Mouse (Mus musculus): ENCODE results near the gene Dleu7.
A peak's percentile ranks its signal among the peaks of the same experiment; 100 is the strongest.

Dleu7 gene

DNA sequence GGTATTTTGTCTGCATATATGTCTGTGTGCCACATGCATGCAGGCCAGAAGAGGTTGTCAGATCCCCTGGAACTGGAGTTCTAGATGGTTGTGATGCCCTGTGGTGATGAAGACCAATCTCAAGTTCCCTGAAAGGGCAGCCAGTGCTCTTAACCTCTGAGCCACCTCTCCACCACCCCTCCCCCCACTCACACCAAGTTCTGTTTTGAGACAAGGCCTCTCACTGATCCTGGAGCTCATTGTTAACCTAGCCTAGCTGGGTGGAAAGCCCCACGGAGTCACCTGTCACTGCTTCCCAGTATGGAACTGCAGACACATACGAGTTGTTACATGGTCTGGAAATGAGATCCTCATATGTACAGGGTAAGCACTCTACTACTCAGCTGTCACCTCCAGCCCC is 9.9 kb downstream of the Dleu7 start:
- no peak for DNase-seq (ENCODE audit: low spot score)

DNA sequence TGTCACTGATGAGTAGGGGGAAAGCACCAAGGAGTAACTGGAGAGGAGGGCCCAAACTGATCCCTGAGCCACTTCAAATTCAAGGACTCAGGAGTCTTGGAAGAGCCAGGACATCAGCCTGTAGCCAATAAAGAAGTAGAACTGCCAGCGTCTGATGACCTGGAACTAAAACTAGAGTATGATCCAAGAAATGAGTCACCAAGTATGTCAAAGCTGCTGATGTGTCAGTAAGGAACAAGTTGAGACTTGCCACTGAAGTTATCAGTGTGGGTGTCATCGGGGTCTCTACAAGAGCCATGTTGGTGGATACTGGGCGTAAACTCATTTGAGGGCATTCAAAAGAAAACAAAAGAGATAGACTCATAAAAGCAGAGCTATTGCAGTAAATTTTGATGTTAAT is 19.2 kb downstream of the Dleu7 start:
- DNase-seq (ENCODE audit: low spot score): no peak

DNA sequence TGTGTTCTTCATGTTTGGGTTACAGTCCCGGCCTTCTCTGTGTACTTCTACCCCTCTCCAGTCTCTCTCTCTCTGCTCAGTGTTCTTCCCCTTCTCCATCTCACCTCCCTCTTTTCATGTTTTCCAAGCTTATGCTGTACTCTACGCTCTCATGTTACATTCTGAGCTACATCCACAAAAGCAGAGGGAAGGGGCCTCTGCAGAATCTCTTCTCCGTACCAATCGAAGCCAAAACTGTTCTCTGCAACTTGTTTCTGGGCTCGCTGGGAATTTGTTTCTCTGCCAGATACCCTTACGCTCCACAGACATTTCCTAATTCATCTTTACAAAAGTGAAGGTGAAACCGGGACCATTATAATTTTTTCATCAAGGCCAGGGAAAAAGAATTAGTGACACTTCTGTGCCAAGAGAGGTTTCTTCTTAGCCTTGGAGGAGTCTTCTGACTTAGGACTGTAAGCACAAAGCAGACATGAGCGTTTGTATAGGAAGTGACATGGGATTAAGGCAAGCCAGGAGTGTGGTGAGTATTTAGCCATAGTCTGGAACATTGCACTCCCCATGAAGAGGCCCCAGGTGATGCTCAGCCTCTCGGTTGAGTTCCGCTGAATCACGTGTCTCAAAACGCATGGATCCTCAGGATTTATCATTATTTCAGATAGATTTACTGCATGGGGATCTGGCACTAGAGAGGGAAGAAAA is 22.0 kb downstream of the Dleu7 start:
- no peak for DNase-seq (ENCODE audit: low spot score)

GRCm38 (mm10) chr14:62258978-62259536 is 33.8 kb downstream of the Dleu7 start:
- DNase-seq (ENCODE audit: low spot score): peak; percentile 15

DNA sequence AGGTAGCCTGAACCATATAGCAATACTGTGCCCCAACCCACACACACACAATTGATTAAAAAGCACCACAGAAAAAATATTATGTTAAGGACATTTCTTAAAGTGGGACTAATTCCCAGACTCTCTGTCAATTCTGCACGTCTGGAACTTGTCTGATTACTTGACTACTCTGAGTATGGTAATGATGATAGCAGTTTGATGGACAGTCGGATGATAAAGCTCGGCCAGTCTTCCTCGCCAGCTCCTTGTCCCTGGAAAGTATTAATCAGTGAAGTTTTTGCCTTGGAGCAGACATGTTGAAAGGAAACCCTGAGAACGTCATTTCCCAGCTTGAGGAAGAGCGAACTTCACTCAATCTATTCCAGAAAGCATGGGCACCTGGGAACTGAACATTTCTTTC is 34.7 kb downstream of the Dleu7 start:
- no peak for DNase-seq (ENCODE audit: low spot score)

- DNase-seq (ENCODE audit: low spot score): no peak
Measured at GRCm38 (mm10) chr14:62256066-62256465, 36.8 kb downstream of the Dleu7 start.

GRCm38 (mm10) chr14:62254371-62254770 is 38.5 kb downstream of the Dleu7 start:
- peak; percentile 12 for DNase-seq (ENCODE audit: low spot score)

DNA sequence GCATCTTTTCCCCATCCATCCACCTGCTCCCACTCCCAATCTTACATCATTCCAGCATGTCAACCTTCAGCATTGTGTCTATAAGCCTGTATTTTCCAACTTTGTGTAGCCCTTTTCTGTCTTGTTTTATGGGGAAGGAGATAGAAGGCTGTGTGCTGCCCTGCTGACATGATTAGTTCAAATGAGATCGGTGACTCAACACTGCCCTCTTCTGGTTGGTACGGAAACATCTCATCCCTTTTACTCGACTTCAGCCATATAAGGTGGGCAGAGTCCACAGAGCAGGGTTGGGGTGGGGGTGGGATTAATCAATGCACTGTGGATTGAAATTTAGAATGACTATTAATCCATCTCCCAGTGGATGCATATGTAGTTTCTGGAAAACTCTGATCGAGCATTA is 40.8 kb downstream of the Dleu7 start:
- DNase-seq (ENCODE audit: low spot score): peak; percentile 87

GRCm38 (mm10) chr14:62250046-62250445 is 42.8 kb downstream of the Dleu7 start:
- DNase-seq (ENCODE audit: low spot score): no peak

DNA sequence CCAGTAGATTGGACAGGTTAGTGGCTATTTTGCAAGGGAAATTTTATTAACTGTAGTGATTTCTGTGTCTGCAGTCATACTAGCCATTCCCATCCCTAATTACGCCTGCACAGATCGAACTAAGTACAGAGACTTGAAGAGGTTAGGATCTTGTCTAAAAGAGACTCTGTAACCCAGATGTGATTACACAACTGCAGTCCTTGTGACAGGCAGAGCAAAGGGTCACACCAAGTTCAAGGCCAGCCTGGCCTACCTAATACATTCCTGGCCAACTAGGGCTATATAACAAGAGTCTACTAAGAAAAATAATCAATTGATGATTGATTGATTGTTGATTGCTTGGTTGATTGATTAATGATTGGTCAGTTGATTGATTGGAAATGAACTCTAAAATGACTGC is 43.6 kb downstream of the Dleu7 start:
- DNase-seq (ENCODE audit: low spot score): no peak

DNA sequence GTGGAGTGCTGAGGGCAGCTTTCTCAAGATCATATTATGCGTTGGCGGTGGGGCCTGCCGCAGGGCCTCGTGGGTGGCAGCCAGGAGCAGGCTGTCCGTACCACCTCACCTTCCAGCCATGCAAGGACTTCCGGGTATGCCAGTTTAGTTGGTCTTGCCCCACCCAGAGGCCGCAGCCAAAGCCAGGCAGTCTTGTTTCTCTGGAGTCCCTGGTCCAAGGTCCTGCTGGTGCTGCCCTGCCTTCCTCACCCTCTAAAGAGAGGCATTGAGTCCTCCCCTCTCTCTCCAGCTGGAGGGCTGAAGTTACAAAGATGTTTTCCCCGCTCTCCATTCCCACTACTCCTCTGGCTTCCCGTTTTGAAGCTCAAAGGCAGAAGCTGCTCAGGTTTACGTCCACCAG is 44.1 kb downstream of the Dleu7 start:
- DNase-seq (ENCODE audit: low spot score): no peak

- no peak for DNase-seq (ENCODE audit: low spot score)
Measured at GRCm38 (mm10) chr14:62248345-62248744, 44.5 kb downstream of the Dleu7 start.

DNA sequence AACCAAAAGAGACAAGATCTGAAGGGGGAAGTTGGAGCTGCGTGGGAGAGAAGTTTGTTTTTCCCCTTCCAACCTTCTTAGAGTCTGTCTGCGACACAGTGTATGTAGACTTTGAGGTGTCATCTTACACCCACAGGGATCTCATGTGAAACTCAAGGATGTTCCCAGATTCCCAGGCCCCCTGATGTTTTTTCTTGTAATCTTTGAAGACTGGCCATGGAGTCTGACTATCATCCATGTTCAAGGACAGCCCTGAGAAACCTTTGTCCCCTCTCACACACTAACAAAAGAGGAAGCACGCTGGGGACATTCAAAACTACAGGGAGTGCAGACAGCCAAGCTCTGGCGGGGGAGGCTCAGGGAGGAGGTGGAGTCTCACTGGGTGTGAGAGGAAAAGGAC is 47.3 kb downstream of the Dleu7 start:
- no peak for DNase-seq (ENCODE audit: low spot score)

DNA sequence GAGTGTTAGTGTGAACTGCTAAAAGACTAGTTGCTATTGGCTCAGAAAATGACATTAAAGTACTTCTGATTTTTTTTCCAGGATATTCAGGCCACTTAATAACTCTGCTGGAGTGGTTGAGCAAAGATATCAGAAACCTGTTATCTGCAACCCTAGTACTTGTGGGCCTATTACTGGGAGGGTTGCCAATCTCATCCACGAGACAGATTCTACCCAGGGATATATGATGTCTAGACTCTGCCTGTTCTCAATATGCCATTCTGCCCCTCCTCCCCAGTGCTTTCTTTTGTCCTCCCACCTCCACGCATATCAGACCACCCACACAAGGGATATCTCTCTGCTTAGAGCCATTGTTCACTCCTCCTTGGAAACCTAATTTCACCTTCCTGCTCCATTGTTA is 49.3 kb downstream of the Dleu7 start:
- no peak for DNase-seq (ENCODE audit: low spot score)

DNA sequence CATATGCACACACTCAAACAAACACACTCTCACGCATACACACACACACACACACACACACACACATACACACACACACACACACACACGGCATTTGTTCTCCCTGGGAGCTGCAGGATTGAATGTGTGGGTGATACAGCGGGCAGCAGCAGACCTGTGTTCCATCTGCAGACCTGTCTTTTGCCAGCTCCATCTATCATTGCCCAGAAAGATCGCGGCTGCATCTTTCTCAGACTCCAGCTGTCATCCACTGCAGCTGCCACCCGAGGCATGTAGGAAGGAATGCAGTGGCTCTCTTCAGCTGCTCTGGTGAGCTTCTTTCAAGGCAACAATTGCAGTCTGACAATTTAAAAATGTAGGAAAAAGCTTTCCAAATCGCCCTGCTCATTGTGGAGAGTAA is 56.9 kb downstream of the Dleu7 start:
- DNase-seq (ENCODE audit: low spot score): no peak

- DNase-seq (ENCODE audit: low spot score): peak; percentile 26
Measured at GRCm38 (mm10) chr14:62235214-62235613, 57.6 kb downstream of the Dleu7 start.

- DNase-seq (ENCODE audit: low spot score): no peak
Measured at GRCm38 (mm10) chr14:62230968-62231367, 61.9 kb downstream of the Dleu7 start.

GRCm38 (mm10) chr14:62227101-62227500 is 65.7 kb downstream of the Dleu7 start:
- DNase-seq (ENCODE audit: low spot score): no peak

DNA sequence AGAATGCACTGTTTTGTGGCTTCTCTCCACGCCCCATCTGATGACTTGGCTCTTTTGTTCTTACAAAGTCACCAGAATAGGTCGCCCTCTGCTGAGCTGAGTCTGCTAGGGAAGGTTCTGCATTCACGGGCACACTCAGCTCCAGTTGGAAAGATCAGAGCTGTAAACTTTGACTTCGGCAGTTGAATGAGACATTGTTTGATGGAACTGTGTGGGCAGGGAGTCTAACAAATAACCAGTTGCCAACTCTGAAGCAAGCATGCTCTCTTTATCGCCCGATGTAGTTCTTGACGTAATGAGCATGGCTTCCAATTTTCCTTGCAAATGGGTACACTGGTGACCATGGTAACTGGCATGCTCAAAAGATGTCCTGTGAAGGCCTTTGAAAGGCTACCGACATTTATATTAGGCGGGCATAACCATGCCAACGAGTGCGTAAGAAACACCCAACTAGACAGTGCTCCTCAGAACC is 66.2 kb downstream of the Dleu7 start:
- DNase-seq (ENCODE audit: low spot score): no peak

Data from retina, embryonic 14.5 days (tissue).